Mouse (Mus musculus): Measurements from ENCODE around the gene Krt79.

Krt79 gene

DNA sequence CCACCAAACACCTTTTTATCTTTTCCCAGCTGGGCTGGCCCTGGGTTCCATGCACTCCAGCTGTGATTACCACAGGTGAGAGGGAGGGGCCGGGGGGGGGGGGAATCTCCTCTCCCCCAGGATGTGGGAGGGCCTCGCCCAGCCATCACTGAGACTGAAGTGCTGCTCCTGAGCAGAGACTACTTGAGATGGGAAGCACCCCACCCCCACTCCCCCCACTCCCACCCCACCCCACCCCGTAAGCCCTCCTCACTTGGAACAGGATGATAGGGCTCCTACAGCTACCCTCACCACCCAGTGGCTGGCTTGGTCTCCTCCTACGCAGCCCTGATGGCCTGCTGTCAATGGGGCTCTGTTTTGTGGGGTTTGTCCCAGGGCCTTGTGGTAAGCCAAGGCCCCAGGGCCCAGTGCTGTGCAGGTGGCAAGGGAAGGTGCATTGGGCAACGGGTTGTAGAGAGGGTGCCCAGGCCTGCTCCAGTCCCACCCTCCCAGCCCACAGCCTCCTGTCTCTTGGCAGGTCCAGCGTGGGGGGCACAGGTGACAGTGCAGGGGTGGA lies at the start of gene Krt79:
Gene Krt79, minus strand, starts transcription at position 51 of the 556 bp plus-strand sequence.
- no peak for DNase-seq (ENCODE audit: low spot score)

DNA sequence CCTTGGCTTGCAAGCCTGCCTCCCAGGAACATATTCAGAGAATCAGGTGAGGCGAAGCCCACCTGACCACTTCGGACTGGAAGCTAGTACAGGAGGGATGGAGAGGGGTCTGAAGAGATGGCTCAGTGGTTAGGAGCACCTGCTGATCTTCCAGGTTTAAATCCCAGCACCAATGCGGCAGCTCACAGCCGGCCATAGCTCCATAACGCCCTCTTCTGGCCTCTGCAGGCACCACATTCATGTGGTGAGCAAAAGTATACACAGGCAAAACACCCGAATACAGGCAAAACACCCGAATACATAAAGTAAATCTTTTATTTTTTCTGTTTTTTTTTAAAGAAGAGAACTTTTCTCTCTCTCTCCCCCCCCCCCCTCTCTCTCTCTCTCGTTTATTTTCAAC lies 48.6 kb upstream of the Krt79 start:
- DNase-seq (ENCODE audit: low spot score), result no peak

DNA sequence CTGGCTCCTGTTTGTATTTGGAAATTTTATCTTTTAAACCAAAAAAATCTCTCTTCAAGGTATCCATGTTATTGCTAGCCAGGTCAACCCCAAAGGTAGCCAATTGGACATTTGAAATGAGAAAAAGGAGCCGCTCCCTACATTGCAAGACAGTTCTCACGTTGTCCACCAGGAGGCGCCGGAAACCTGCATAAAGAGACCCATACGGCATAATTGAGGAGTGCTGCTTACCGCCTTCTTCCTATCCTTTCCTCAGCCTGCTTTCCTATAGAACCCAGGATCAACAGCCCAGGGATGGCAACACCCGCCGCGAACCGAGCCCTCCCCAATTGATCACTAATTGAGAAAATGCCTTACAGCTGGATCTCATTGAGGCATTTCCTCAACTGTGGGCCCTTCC lies 48.0 kb upstream of the Krt79 start:
- DNase-seq (ENCODE audit: low spot score), result peak; percentile 70

DNA sequence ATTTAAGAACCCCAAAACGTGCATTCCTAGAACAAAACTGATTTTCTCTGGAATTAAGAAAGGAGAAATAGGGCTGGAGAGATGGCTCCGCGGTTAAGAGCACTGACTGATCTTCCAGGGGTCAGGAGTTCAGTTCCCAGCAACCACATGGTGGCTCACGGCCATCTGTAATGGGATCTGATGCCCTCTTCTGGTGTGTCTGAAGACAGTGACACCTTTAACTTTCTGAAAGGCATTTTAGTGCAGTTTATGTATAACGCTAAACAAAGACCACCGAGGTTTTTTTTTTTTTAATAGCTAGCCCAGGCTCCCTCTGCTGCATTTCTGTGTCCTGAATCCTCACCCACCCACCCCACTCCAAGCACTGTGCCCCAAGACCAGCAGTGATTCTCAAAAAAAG lies 44.6 kb upstream of the Krt79 start:
- DNase-seq (ENCODE audit: low spot score), result no peak

DNA sequence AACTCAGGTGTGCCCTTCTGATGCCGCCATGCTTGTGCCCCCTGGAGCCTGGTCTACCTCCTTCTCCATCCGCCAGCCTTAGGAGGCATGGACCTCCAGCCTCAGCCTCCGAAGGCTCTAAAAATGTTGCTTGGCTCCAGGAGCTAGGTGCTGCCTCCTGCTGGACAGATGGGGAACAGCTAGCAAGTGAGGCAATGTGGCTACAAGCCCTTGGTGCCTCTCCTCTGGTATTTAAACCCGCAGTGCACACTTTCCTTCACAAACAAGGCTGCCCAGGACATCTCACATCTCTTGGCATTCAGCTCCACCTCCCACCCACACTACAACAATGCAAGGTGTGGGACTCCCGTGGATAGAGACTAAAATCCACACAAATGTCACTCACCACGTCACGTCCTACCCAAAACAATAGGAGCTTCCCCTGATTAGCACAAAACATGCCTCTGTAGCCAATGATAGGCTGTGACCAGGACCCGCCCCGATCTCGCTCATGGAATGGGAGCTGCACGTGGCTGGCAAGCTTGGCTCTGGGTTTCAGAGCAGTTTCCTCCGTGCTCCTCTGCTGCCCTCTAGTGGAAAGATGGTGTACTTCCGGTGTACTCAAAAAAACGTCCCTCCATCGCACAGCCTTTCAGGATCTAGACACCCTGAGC lies 44.0 kb upstream of the Krt79 start:
- DNase-seq (ENCODE audit: low spot score), result peak; percentile 88

DNA sequence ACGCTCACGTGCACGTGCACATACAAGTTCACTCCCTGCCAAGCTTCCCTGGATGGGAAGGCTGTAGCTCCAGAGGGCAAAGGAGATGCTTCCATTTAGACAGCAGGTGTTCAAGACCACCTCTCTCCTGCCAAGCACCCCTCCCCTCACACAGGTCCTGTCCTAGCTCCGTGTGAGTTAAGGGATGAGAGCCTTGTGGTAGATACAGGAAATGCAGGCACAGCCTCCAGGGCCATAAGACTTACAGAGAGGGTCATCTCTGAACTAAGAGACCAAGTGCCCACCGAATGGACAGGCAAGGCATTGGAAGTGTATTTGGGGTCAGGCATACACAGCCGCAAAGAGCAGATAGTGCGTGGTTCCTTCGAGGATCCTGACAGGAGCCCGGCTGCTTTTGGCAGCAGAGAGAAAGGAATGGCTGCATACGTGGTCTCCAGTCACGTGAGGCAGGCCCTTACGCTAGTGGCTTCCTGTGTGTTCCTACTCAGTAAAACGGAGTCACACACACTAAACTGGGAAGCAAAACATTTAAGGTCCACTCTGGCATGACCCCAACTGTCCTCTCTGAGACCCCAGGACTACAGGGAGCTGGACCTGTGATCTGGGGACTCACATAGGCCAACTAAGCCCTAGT lies 43.3 kb upstream of the Krt79 start:
- no peak for DNase-seq (ENCODE audit: low spot score)

DNA sequence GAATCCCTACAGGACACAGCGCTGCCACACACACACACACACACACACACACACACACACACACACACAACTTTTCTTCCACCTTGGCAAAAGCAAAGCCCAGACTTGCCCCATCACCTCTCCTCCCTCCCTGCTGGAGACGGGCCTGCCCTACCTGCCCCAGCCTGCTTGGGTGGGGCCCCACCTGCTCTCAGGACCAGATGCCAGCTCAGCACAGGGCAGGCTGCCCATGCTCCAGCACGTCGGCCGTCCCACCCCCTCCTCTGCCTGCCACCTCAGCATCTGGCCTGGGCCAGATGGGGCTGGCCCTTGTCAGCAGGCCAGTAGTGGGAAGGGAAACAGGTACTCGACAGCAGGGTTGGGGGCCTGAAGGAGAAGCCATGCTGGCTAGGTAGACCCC lies 40.7 kb upstream of the Krt79 start:
- no peak for DNase-seq (ENCODE audit: low spot score)

DNA sequence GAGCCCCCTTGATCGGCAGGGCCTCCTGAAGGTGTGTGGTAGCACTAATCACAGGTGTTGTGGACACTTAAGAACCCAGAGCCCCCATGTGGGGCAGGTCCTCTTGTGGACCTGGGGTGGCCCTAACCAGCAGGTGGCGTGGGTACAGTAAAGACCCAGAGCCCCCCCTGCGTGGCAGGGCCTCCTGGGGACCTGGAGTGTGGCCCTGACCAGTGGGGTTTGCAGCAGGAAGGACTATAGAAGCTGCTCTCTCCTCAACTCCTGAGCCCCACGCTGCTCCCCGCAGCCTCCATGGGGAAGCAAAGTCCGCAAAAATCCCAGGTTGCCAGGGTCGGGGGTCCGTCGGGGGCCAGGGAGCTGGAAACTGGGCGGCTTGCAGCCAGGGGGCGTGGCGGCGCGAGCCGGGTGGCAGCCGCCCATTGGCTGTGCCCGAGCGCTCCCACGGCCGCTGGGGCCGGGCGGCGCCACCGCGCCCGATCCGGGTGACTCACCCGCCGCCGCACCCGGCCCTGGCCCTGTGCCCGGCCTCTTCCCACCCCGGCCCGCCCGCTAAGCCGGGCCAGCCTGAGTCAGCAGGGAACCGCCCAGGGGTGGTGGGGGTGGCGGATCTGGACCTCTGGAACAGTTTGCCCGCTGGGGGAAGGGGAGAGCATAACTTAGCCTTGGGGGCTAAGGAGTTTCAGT lies 37.1 kb upstream of the Krt79 start:
- DNase-seq (ENCODE audit: low spot score), result peak; percentile 67

DNA sequence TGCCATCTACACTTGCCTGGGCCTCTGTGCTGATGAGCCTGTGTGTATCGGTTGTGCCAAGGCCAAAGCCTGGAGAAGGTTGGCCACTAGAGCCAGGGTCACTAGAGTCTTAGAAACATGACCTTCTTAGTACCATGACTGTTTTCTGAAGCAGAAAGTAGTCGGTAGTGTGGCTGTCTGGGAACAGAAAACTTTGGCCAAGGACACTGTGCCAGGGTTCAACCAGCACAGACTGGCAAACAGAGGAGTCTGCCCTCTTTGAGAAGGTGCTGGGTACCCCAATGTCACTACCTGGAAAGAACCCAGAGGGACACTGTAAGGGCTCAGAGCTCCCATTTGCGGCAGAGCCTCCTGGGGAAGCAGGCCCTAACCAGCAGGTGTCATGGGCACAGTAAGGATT lies 36.5 kb upstream of the Krt79 start:
- no peak for DNase-seq (ENCODE audit: low spot score)

DNA sequence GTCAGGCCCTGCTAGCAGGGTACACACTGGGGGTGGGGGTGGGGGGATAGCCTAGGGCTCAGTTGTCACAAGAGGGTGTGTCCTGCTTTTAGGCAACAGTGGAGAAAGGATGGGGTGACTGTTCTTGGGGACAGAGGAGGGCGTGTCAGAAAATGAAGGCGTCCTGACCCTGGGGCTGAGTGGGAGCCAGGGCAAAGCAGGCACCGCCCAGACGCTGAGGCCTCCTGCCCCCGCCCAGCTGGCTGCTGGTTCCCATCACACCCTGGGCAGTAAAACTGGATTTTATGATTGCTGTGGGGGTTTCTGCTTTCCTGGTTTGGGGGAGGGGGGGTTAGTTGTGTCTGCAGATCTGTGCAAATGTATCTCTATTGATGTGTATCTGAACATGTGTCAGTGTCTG lies 35.9 kb upstream of the Krt79 start:
- DNase-seq (ENCODE audit: low spot score), result no peak

DNA sequence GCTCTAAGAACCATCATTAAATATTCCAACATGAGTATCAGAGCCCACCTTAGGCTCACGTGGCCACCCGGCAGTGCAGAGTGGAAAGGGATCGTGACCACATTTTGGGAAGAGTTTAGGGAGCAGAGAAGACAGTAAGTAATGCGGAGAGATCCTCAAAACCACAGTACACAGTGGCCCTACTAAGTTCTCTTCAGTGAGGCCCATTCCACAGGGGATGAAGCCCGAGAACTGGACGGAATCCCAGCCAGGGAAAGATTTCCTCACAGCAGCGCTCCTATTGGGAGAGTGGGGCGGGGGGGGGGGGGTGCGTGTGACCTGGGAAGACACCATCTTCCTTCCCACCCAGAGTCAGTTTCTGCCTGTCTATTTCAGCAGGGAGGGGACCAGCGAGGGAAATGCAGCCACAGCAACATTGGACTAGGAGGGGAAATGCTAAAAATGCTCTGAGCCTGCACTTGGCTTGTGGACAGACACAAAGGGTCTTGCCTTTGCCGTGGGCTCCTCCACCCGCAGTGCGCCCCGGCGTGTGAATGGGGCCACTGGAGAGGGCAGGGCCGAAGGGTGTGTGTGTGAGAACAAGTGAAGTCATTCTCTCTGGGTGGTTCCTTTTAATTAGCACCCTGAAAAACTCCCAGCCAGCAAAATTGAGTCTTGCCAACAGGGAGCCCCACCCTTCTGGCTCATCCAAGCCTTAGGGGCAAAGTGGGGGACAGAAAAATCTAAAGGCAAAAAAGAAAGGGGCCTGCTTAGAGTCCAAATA lies 34.1 kb upstream of the Krt79 start:
- no peak for DNase-seq (ENCODE audit: low spot score)

DNA sequence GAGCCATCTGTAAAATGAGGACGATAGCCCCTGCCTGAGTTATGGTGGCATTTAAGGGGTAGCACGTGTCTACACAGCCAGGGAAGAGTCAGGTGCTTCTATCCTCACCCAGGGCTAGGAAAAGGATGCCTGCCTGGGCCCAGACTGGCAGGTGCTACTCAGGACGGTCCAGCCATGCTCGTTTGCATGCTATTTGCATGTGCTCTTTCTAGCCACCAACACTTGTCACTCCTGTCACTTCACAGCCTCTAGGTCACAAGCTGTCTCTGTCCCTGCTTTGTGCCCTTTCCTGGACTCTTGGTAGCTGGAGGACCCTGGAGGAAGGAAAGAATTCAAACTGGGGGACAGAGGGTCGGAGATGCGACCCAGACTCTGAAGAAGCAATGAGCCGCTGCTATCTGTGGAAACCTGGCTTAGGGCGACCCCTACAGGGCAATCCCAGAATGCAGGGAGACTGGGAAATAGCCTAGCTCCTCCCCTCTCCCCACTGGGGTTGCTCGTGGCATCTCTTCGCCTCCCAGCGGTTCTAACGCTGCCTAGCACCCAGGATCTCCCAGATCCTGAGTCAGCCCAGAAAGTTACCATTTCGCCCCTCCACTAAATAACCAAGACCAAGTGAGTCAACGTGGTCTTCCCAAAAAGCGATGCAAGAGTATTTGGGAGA lies 33.4 kb upstream of the Krt79 start:
- DNase-seq (ENCODE audit: low spot score), result peak; percentile 92

DNA sequence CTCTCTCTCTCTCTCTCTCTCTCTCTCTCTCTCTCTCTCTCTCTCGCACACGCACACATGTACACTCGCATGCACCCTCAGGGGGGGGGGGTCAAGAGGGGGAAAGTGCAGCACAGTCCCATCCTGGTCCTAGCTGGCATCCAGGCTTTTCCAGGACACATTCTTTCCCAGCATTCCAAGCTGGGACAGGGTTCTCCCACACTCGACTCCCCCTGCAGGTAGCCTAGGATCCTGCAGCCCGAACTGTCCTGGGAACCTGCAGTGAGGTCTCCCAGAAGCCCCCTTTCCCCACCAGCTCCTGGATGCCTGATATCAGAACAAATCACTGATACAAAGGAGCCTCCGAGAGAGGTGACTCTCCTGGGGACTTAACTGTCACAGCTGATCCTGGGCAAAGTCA lies 30.4 kb upstream of the Krt79 start:
- no peak for DNase-seq (ENCODE audit: low spot score)

DNA sequence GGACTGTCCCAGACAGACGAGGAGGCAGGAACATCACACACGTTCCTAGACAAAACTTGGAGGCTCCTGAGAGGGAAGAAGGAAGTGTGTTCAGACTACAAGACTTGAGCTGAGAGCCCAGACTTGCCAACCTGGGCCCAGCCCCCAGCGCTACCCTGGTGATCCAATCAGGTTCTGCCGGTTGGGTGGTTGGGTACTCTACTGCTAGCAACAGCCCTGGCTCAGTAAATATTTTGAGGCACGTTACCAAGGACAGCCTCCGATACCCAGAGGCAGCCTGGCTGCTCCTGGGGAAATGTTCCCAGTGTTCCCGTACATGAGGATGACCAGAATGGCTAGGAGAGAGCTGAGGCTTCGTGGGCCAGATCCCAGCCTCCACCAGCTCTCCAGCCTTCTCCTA lies 26.7 kb upstream of the Krt79 start:
- DNase-seq (ENCODE audit: low spot score), result no peak

DNA sequence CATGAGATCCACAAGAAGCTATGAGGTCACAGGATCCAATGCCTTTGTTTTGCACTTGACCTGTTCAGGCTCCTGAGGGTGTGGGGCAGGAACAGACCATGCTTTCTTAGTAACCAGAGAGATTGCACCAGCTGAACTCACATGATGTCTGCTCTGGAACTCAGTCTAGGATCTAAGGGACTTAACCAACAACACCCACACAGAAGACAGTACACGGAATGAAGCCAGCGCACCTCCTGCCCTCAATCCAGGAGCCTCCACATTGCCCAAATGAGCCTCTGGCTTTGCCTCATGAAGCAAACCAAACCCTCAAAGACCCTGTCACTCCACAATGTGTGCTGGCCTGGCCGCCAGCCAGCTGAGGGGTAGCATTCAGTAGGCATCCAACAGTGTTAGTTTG lies 18.8 kb upstream of the Krt79 start:
- no peak for DNase-seq (ENCODE audit: low spot score)

DNA sequence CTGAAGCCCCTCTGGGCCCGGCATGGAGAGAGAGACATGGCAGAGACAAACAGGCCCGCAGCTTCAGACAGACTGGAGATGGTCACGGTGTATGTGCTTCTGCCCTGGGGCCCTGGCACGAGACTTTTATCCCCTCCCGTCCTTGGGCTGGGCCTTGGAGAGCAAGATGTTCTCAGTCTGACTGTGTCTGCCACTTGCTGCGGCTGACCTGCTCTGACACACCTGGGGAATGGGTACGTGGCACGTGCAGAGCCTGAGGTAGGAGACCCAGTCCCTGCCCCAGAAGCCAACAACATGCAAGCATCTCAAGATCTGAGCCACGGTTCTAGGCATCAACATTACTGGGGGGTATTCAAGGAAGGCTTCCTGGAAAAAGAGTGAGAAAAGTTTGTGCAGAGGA lies 14.1 kb upstream of the Krt79 start, which contains the start of gene Krt78:
Gene Krt78, minus strand, starts transcription at position 101 of the 400 bp plus-strand sequence.
- DNase-seq (ENCODE audit: low spot score), result no peak

DNA sequence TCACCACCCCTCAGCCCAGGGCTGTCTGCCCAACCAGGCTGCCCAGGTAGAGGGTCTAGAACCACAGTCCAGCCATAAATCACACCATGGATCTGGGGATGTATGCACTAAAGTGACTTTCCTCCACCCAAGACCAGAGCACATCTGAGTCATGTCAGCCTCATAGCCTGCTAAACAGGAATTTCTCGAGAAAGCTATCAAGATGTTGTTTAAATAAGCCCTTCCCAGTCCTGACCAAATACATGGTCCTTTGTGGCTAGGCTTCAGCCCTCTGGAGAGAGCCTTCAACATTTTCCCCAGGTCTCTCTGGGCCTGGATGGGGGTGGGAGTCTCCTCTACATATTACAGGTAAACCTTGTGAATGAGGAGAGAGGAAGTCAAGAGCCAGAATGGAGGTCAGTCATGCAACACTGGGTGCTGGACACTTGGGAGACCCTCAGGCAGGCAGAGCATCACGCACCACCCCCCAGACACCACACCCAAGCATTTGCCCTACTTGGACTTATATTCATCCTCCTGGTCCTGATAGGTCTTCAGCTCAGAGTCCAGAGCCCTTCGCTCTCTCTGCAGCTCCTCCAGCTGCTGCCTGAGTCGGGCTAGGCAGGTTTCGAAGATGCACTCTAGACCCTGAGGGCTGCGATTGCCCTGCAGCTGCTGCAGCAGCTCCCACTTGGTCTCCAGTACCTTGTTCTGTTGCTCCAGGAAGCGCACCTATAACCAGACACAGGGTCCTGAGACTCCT lies 12.8 kb upstream of the Krt79 start:
- no peak for DNase-seq (ENCODE audit: low spot score)

DNA sequence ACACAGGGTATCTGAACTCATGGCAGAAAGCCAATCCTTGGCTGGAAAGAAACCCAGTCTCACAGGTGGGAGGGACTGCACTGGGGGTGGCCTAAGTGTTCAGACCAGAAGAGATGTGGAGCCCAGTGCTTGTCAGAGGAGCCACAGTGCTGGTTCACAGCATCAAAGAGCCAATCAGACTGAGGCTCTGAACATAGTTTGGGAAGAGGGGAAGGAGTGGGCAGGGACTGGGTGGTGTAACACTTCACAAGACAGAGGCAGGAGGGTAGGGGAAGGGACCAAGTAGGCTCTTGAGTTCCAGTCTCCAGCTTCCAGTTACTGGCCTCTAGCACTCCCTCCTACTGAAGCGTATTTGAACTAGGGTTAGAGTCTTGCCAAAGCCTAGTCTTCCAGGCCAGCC lies 5.3 kb upstream of the Krt79 start:
- no peak for DNase-seq (ENCODE audit: low spot score)

DNA sequence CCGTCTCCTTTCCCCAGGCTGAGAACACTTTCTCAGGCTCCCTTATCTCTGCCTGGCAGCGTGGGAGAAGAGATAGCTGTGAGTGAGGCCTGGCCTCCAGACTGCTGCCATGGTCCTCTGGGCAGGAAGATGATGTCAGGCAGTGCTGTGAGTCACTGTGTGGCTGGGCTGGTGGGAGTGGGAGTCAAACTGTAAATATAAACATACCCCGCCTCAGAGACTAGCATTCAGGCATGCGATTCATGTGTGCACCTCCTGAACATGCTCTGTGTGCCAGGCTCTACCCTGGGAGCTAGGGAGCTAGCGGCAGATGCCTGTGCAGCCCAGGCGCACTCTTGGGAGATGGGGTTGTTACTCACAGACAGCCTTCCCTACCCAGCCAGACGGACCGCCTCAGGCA lies 1.8 kb upstream of the Krt79 start:
- DNase-seq (ENCODE audit: low spot score), result no peak

DNA sequence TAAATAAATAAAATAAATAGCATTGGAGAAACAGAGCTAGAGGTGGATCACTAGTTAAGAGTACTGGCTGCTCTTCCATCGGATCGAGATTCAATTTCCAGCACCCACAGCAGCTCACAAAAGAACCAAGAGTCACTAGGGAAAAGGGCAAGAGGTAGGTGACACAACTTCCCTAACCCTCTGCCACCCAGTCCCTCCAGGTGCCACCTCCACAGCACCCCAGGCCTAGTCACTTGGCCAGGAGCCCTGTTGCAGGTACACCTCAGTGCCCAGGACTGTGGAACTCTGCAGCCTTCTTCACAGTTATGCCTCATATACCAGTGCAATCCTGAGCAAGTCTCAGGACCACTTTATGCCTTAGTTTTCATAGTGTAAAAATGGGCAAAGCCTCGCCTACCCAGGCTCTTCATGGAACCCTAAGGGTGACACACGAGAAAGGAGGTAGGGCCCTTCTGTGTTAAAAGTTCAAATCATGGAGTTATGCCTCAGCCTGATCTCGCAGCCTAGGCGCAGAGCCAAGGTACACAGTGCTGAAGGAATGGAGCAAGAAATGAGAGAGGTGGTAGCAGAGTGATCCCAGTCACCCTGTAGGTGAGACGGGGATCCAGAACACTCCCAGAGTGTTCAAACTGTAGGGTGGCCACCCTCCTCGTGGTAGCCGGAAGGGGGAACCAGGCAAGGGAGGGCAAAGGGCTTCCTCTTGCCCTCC lies 1.4 kb downstream of the Krt79 start:
- no peak for DNase-seq (ENCODE audit: low spot score)

DNA sequence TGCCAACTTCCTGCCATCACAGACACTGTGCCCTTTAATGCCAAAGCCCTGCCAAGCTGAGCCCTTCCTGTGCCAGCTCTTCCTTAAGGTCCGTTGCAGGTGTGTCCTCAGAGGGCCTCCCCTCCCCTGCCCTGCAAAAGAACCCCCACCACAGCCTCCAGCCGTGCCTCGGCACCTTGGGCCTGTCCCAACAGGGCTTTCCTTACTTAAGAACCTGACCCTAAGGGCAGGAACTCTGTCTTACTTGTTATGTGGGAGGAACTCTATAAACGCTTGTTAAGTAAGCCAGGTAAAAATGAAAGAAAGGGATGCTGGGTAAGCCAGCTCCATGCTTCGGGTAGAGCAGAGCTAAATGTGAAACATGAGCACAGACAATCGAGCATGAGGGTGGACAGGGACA lies 7.1 kb downstream of the Krt79 start:
- DNase-seq (ENCODE audit: low spot score), result no peak
